Mouse (Mus musculus): ENCODE results near the gene Ect2l.

DNA sequence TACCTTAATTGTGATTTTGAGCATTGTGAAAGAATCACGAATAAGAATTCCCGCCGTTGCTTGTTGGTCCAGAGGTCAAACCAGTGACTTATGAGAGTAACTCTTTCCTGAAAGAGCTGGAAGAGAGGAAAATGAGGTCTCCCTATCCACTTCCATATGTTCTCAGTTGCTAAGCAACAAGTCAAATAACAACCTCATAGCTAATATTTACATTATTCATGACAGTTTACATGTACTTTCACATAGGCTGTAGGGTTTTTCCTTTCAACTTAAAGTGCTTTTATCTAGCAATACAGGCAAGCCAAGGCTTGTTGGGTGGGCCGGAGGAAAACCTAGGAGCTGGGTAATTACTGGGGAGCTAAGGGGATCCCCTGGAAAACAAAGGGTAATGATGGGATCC is 10.8 kb downstream of the Ect2l start:
- TF ChIP-seq CTCF (IDR thresholded peaks at IDR 0.05; ENCODE audit: low read depth, low read length) (no peak), POLR2A (IDR thresholded peaks at IDR 0.05; ENCODE audit: borderline replicate concordance, low read depth, low read length) (no peak)
